Mouse (Mus musculus) lung, postnatal 0 days (tissue): Measurements from ENCODE around the gene Taok2. TPM values are rescaled to one million over a fixed set of nuclear protein-coding genes. Genes with fewer than 3 reads are reported as not detected.
"Not testable (repeated sequence)": the region's sequence is repeated elsewhere in the genome, so short reads cannot be mapped to it uniquely, and the experiment has no call there.

Source experiments
- ATAC-seq: fragments of 200-750 bp; cut with Nextera tagmentation; 2 replicates; pipeline ENCODE4 v1.8.0; 2017; ENCODE audit warnings: moderate library complexity
- DNase-seq: peaks from one replicate; pipeline ENCODE4 v3.0.0-alpha.2; 2016; ENCODE audit warnings: low spot score
- H3K27ac ChIP-seq: fragments of 300-500 bp; sonication (generic); 2 replicates; pipeline ENCODE4 v1.5.1; 2014; ENCODE audit warnings: antibody characterized with exemption, mild to moderate bottlenecking, low read length, mixed read lengths
- H3K27me3 ChIP-seq: fragments of 300-500 bp; sonication (generic); replicated peaks from 2 replicates; pipeline ENCODE4 v1.6.1; 2014; ENCODE audit warnings: low read length, mixed read lengths; ENCODE audit not compliant: insufficient read depth
- H3K36me3 ChIP-seq: fragments of 300-500 bp; sonication (generic); 2 replicates; pipeline ENCODE4 v1.6.1; 2014; ENCODE audit warnings: low read length, mixed read lengths; ENCODE audit not compliant: insufficient read depth
- H3K4me1 ChIP-seq: fragments of 300-500 bp; sonication (generic); 2 replicates; pipeline ENCODE4 v1.6.1; 2014; ENCODE audit warnings: antibody characterized with exemption, low read depth, low read length, mixed read lengths; ENCODE audit not compliant: insufficient read depth
- H3K4me2 ChIP-seq: fragments of 300-500 bp; sonication (generic); replicated peaks from 2 replicates; pipeline ENCODE4 v1.6.1; 2014; ENCODE audit warnings: low read depth, mild to moderate bottlenecking, low read length, moderate library complexity, mixed read lengths
- H3K4me3 ChIP-seq: fragments of 300-500 bp; sonication (generic); 2 replicates; pipeline ENCODE4 v1.5.1; 2014; ENCODE audit warnings: low read depth, low read length
- H3K9ac ChIP-seq: fragments of 300-500 bp; sonication (generic); replicated peaks from 2 replicates; pipeline ENCODE4 v1.6.1; 2014; ENCODE audit warnings: low read depth, mild to moderate bottlenecking
- H3K9me3 ChIP-seq: fragments of 300-500 bp; sonication (generic); 2 replicates; pipeline ENCODE4 v1.6.1; 2016; ENCODE audit warnings: low read length, mixed read lengths
- CTCF ChIP-seq: IDR thresholded peaks from 2 replicates; pipeline ENCODE4 v1.5.1; 2016; ENCODE audit warnings: antibody characterized with exemption, mild to moderate bottlenecking
- EP300 ChIP-seq: IDR thresholded peaks from 2 replicates; pipeline ENCODE4 v1.6.1; 2016; ENCODE audit warnings: antibody characterized with exemption, mild to moderate bottlenecking, control low read depth
- WGBS: fragments of 180-500 bp; shearing (Covaris S2); extraction: QIAGEN DNeasy Blood & Tissue Kit; methylation state at CpG from one replicate; pipeline ENCODE4 v1.1.7; 2014; 5-methylcytosine and 5-hydroxymethylcytosine counted together
- polyA plus RNA-seq: library from polyadenylated mRNA; unstranded; fragments of >200 nt; fragmentation: Nextera tagmentation; extraction: Ambion mirVana; gene quantifications from 2 replicates; pipeline ENCODE4 v1.2.1, GENCODE M21; 2015

The Taok2 gene
- polyA plus RNA-seq, 1 experiment from 2014 or later, result 36.1 TPM

- H3K4me2 ChIP-seq, result no peak within 1 kb of the TSS
- peak; percentile 90 for ATAC-seq
Measured at GRCm38 (mm10) chr7:126922624-126923060, 38.1 kb upstream of the Taok2 start, which contains the start of gene Tmem219. Tmem219 (minus strand) TSS chr7:126922917.

GRCm38 (mm10) chr7:126921563-126921962, 37.1 kb upstream of the Taok2 start:
- WGBS, result 56% methylated on average over 2 of the region's 2 CpGs
- H3K27me3 ChIP-seq, result no peaks in the 10 kb centered on the region
- H3K9ac ChIP-seq, result no peak overlapping the region
- H3K27ac ChIP-seq, result peak overlapping the region; percentile 43; the same call in 1 of the 2 replicates
- ATAC-seq (no peak), DNase-seq (no peak)
- no peaks in the 10 kb centered on the region for H3K36me3 ChIP-seq
- H3K4me2 ChIP-seq, result no peak overlapping the region
- TF ChIP-seq EP300 (no peak), CTCF (no peak)
- H3K9me3 ChIP-seq, result no peaks in the 10 kb centered on the region
- H3K4me1 ChIP-seq, result no peaks in the 10 kb centered on the region
- no peak overlapping the region for H3K4me3 ChIP-seq

More at GRCm38 (mm10) chr7:126922624-126923060, 38.1 kb upstream of the Taok2 start, which contains the start of gene Tmem219:
- TF ChIP-seq CTCF (peak; percentile 29), EP300 (peak; percentile 51; the same call in 1 of the 2 replicates)
- Histone ChIP-seq H3K9me3 (no peaks in the 10 kb centered on the region), H3K27me3 (no peaks in the 10 kb centered on the region), H3K4me1 (no peaks in the 10 kb centered on the region), H3K9ac (no peak within 1 kb of the TSS), H3K36me3 (no peaks in the 10 kb centered on the region), H3K27ac (peak within 1 kb of the TSS; percentile 15; the same call in 1 of the 2 replicates), H3K4me3 (no peak within 1 kb of the TSS)
- WGBS, result 38% methylated on average over 5 of the region's 5 CpGs
- DNase-seq, result peak; percentile 71

- Histone ChIP-seq H3K9ac (no peak overlapping the region), H3K36me3 (no peaks in the 10 kb centered on the region), H3K4me1 (no peaks in the 10 kb centered on the region), H3K4me3 (no peak overlapping the region), H3K27ac (no peak overlapping the region), H3K4me2 (no peak overlapping the region), H3K27me3 (no peaks in the 10 kb centered on the region), H3K9me3 (no peaks in the 10 kb centered on the region)
- no peak for ATAC-seq
- no peak for TF ChIP-seq CTCF
- no peak for TF ChIP-seq EP300
- WGBS, result 56% methylated on average over 4 of the region's 4 CpGs
- no peak for DNase-seq
Measured at GRCm38 (mm10) chr7:126919973-126920372, 35.5 kb upstream of the Taok2 start.

DNA sequence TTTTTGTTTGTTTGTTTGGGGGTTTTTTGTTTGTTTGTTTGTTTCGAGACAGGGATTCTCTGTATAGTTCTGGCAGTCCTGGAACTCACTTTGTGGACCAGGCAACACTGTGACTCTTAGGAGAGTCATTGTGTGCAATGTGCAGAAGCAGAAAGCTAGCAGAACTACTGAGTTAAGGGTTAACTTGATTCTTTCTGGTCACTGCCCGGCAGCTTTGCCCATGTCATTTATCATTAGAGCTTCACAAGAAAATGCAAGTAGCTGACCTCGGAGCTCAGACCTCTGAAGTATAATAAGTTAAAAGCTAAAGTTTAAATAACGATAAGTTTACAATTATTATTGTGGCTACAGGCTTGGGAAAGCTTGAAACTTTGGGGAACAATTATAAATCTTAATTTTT, 33.9 kb upstream of the Taok2 start:
- H3K9ac ChIP-seq, H3K4me3 ChIP-seq, ATAC-seq, H3K36me3 ChIP-seq, H3K27me3 ChIP-seq, H3K9me3 ChIP-seq, H3K4me2 ChIP-seq, H3K27ac ChIP-seq, DNase-seq, H3K4me1 ChIP-seq: not testable (repeated sequence)
- 23% methylated on average over 4 of the region's 4 CpGs for WGBS

DNA sequence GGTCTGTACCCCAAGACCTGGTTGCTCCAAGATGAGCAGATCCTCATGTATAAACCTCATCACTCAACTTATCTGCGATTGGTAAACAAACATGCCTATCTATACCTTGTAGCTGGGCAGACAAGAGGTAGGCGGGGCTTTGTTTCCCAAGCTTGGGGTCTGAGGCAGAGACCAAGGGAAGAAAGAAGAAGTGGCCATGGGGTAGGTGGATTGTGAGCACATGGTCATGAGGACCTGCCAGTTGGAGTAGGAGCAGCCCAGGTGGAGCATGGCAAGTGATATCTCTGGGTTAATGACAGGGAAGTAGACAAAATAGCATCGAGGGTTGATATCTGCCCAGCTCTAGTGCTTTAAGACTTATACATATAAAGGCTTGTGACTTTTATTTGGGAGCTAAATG, 30.3 kb upstream of the Taok2 start:
- Histone ChIP-seq H3K27me3 (no peaks in the 10 kb centered on the region), H3K36me3 (no peaks in the 10 kb centered on the region), H3K4me3 (no peak overlapping the region), H3K9ac (no peak overlapping the region), H3K9me3 (no peaks in the 10 kb centered on the region), H3K4me2 (no peak overlapping the region), H3K27ac (no peak overlapping the region), H3K4me1 (no peaks in the 10 kb centered on the region)
- ATAC-seq (no peak), DNase-seq (no peak)
- WGBS, result 62% methylated on average over 3 of the region's 3 CpGs
- no peak for TF ChIP-seq CTCF
- TF ChIP-seq EP300, result no peak

DNA sequence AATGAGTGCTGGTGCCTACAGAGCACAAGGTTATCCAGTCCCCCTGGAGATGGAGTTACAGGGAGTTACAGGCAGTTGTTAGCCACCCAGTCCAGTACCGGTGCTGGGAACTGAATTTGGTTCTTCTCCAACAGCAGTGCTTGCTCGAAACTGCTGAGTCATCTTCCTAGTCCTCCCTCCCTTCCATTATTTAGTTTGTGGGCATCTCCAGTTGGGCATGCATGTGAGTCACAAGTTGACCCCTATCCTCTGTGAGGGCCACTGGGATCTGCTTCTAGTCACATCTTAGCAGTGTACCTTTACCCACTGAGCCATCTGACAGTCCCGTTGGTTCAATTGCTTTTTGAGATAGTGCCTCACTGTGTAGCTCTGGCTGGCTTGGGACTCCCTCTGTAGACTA, 21.1 kb upstream of the Taok2 start:
- 58% methylated on average over 3 of the region's 3 CpGs for WGBS

GRCm38 (mm10) chr7:126899781-126900180, 15.3 kb upstream of the Taok2 start:
- H3K27ac ChIP-seq, ATAC-seq, H3K4me3 ChIP-seq, H3K27me3 ChIP-seq, H3K36me3 ChIP-seq, H3K4me2 ChIP-seq, H3K9me3 ChIP-seq, DNase-seq, H3K9ac ChIP-seq: not testable (repeated sequence)
- WGBS, result 95% methylated on average over 7 of the region's 9 CpGs
- H3K4me1 ChIP-seq, result peaks cover 13% of the 10 kb centered on the region; the same call in 1 of the 2 replicates

More for the DNA sequence above, 21.1 kb upstream of the Taok2 start:
- Histone ChIP-seq H3K9me3 (no peaks in the 10 kb centered on the region), H3K36me3 (no peaks in the 10 kb centered on the region), H3K4me2 (no peak overlapping the region), H3K27ac (no peak overlapping the region), H3K4me3 (no peak overlapping the region), H3K27me3 (no peaks in the 10 kb centered on the region), H3K4me1 (no peaks in the 10 kb centered on the region), H3K9ac (no peak overlapping the region)
- DNase-seq (no peak), ATAC-seq (no peak)
- TF ChIP-seq CTCF (no peak), EP300 (no peak)
